Mouse (Mus musculus): ENCODE measurements around the gene Zcchc10.

DNA sequence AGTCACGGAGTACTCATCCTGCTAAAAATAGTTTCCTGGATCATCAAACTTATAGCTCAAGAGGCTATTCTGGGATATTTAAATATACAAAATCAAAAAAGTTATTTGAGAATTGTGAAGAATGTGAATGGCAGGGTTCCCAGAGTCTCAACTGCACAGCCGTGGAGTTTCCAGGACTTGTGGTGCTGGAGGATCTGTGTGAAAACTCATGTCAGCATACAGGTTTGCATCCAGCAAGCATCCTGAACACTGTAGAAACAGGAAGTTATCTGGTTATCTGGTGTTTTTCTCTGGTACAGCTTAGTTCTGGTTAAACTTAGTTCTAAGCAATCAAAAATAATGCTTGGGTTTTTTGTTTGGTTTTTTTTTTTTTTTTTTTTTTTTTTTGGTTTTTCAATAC lies 17.5 kb upstream of the Zcchc10 start:
- TF ChIP-seq POLR2A (IDR thresholded peaks at IDR 0.05; ENCODE audit: insufficient read depth, low read depth, low read length): no peak
- no peak for TF ChIP-seq CTCF (IDR thresholded peaks at IDR 0.05)
